Mouse (Mus musculus) embryonic facial prominence, embryonic 10.5 days (tissue): ENCODE results near the gene 4931422A03Rik. TPM values are rescaled to one million over a fixed set of nuclear protein-coding genes. Genes with fewer than 3 reads are reported as not detected.
A peak's percentile ranks its signal among the peaks of the same experiment; 100 is the strongest.
"Not testable (repeated sequence)": the region's sequence is repeated elsewhere in the genome, so short reads cannot be mapped to it uniquely, and the experiment has no call there.

Experiments used
- DNase-seq: peaks from one replicate; pipeline ENCODE4 v3.0.0-alpha.2; 2017; ENCODE audit warnings: low spot score
- H3K27ac ChIP-seq: fragments of 300-500 bp; sonication (generic); replicated peaks from 2 replicates; pipeline ENCODE4 v1.5.1; 2016; ENCODE audit warnings: mild to moderate bottlenecking
- H3K27me3 ChIP-seq: fragments of 300-500 bp; sonication (generic); replicated peaks from 2 replicates; pipeline ENCODE4 v1.6.1; 2016; ENCODE audit warnings: low read depth, mild to moderate bottlenecking; ENCODE audit not compliant: poor library complexity, severe bottlenecking
- H3K36me3 ChIP-seq: fragments of 300-500 bp; sonication (generic); replicated peaks from 2 replicates; pipeline ENCODE4 v1.6.1; 2016; ENCODE audit warnings: mild to moderate bottlenecking, moderate library complexity
- H3K4me1 ChIP-seq: fragments of 300-500 bp; sonication (generic); 2 replicates; pipeline ENCODE4 v1.6.1; 2016
- H3K4me3 ChIP-seq: fragments of 300-500 bp; sonication (generic); 2 replicates; pipeline ENCODE4 v1.5.1; 2016; ENCODE audit warnings: mild to moderate bottlenecking, moderate library complexity
- H3K9me3 ChIP-seq: fragments of 300-500 bp; sonication (generic); 2 replicates; pipeline ENCODE4 v1.6.1; 2016; ENCODE audit warnings: mild to moderate bottlenecking
- WGBS: fragments of 180-500 bp; shearing (Covaris S2); methylation state at CpG from one replicate; pipeline ENCODE4 v1.1.7; 2016; 5-methylcytosine and 5-hydroxymethylcytosine counted together
- polyA plus RNA-seq: library from polyadenylated mRNA; unstranded; fragments of >200 nt; fragmentation: Nextera tagmentation; extraction: Ambion mirVana; gene quantifications from 2 replicates; pipeline ENCODE4 v1.2.1, GENCODE M21; 2016

4931422A03Rik gene
- polyA plus RNA-seq, 1 experiment from 2014 or later: 1.6 TPM

- Histone ChIP-seq H3K36me3 (no peaks in the 10 kb centered on the region), H3K27me3 (peaks cover 7% of the 10 kb centered on the region), H3K27ac (no peak overlapping the region), H3K4me1 (0 out of 2 replicates have a peak, but pooled peaks cover under 1% of the 10 kb centered on the region), H3K9me3 (no peaks in the 10 kb centered on the region), H3K4me3 (no peak overlapping the region)
- WGBS: 81% methylated on average over 7 of the region's 7 CpGs
- DNase-seq: no peak
Observed at GRCm38 (mm10) chr2:104007793-104008519, 20.2 kb downstream of the 4931422A03Rik start.

GRCm38 (mm10) chr2:104002711-104003413 lies 25.3 kb downstream of the 4931422A03Rik start:
- no peaks in the 10 kb centered on the region for H3K9me3 ChIP-seq
- DNase-seq: peak; percentile 55
- 0 out of 2 replicates have a peak, but pooled peaks cover 5% of the 10 kb centered on the region for H3K4me1 ChIP-seq
- no peak overlapping the region for H3K27ac ChIP-seq
- H3K27me3 ChIP-seq: peaks cover 11% of the 10 kb centered on the region
- WGBS: 33% methylated on average over 16 of the region's 16 CpGs
- no peak overlapping the region for H3K4me3 ChIP-seq
- no peaks in the 10 kb centered on the region for H3K36me3 ChIP-seq

- no peaks in the 10 kb centered on the region for H3K36me3 ChIP-seq
- DNase-seq: no peak
- no peak overlapping the region for H3K4me3 ChIP-seq
- H3K9me3 ChIP-seq: no peaks in the 10 kb centered on the region
- H3K27ac ChIP-seq: no peak overlapping the region
- peaks cover 11% of the 10 kb centered on the region for H3K27me3 ChIP-seq
- 80% methylated on average over 4 of the region's 4 CpGs for WGBS
- H3K4me1 ChIP-seq: 0 out of 2 replicates have a peak, but pooled peaks cover 5% of the 10 kb centered on the region
Observed at GRCm38 (mm10) chr2:104001861-104002260, 26.3 kb downstream of the 4931422A03Rik start.

GRCm38 (mm10) chr2:104001076-104001475 lies 27.1 kb downstream of the 4931422A03Rik start:
- H3K27ac ChIP-seq: no peak overlapping the region
- H3K4me1 ChIP-seq: 0 out of 2 replicates have a peak, but pooled peaks cover 5% of the 10 kb centered on the region
- no peaks in the 10 kb centered on the region for H3K36me3 ChIP-seq
- H3K4me3 ChIP-seq: no peak overlapping the region
- WGBS: 25% methylated on average over 2 of the region's 2 CpGs
- H3K27me3 ChIP-seq: peaks cover 11% of the 10 kb centered on the region
- no peaks in the 10 kb centered on the region for H3K9me3 ChIP-seq
- no peak for DNase-seq

GRCm38 (mm10) chr2:103992618-103993332 lies 35.4 kb downstream of the 4931422A03Rik start:
- Histone ChIP-seq H3K4me1 (no peaks in the 10 kb centered on the region), H3K4me3 (no peak overlapping the region), H3K27ac (no peak overlapping the region), H3K9me3 (no peaks in the 10 kb centered on the region), H3K36me3 (no peaks in the 10 kb centered on the region), H3K27me3 (peaks cover 15% of the 10 kb centered on the region)
- DNase-seq: no peak
- WGBS: 26% methylated on average over 17 of the region's 17 CpGs

GRCm38 (mm10) chr2:103992162-103992561 lies 36.0 kb downstream of the 4931422A03Rik start:
- no peaks in the 10 kb centered on the region for H3K4me1 ChIP-seq
- DNase-seq: no peak
- H3K27me3 ChIP-seq: peaks cover 15% of the 10 kb centered on the region
- no peak overlapping the region for H3K4me3 ChIP-seq
- H3K9me3 ChIP-seq: no peaks in the 10 kb centered on the region
- WGBS: 70% methylated on average over 9 of the region's 9 CpGs
- H3K36me3 ChIP-seq: no peaks in the 10 kb centered on the region
- no peak overlapping the region for H3K27ac ChIP-seq

- Histone ChIP-seq H3K4me3 (no peak overlapping the region), H3K27ac (no peak overlapping the region), H3K27me3 (peaks cover 15% of the 10 kb centered on the region), H3K36me3 (no peaks in the 10 kb centered on the region), H3K4me1 (no peaks in the 10 kb centered on the region), H3K9me3 (no peaks in the 10 kb centered on the region)
- no peak for DNase-seq
Observed at GRCm38 (mm10) chr2:103991303-103991702, 36.9 kb downstream of the 4931422A03Rik start.

- H3K27ac ChIP-seq: no peak overlapping the region
- WGBS: 87% methylated on average over 6 of the region's 6 CpGs
- no peaks in the 10 kb centered on the region for H3K9me3 ChIP-seq
- no peaks in the 10 kb centered on the region for H3K36me3 ChIP-seq
- DNase-seq: no peak
- peaks cover 15% of the 10 kb centered on the region for H3K27me3 ChIP-seq
- no peaks in the 10 kb centered on the region for H3K4me1 ChIP-seq
- no peak overlapping the region for H3K4me3 ChIP-seq
Observed at GRCm38 (mm10) chr2:103989724-103990123, 38.4 kb downstream of the 4931422A03Rik start.

GRCm38 (mm10) chr2:103987595-103987994 lies 40.6 kb downstream of the 4931422A03Rik start:
- H3K4me1 ChIP-seq, H3K36me3 ChIP-seq, H3K27ac ChIP-seq, H3K9me3 ChIP-seq, DNase-seq, H3K4me3 ChIP-seq: not testable (repeated sequence)
- 75% methylated on average over 8 of the region's 8 CpGs for WGBS
- peaks cover 15% of the 10 kb centered on the region for H3K27me3 ChIP-seq

- H3K36me3 ChIP-seq: no peaks in the 10 kb centered on the region
- DNase-seq: no peak
- H3K27me3 ChIP-seq: peaks cover 18% of the 10 kb centered on the region; the same call in 1 of the 2 replicates
- H3K27ac ChIP-seq: no peak overlapping the region
- no peaks in the 10 kb centered on the region for H3K9me3 ChIP-seq
- WGBS: 88% methylated on average over 10 of the region's 10 CpGs
- H3K4me3 ChIP-seq: no peak overlapping the region
- 0 out of 2 replicates have a peak, but pooled peaks cover 2% of the 10 kb centered on the region for H3K4me1 ChIP-seq
Observed at GRCm38 (mm10) chr2:103983146-103983545, 45.0 kb downstream of the 4931422A03Rik start.

- Histone ChIP-seq H3K27ac (no peak overlapping the region), H3K36me3 (no peaks in the 10 kb centered on the region), H3K9me3 (no peaks in the 10 kb centered on the region), H3K4me1 (0 out of 2 replicates have a peak, but pooled peaks cover 2% of the 10 kb centered on the region), H3K4me3 (no peak overlapping the region), H3K27me3 (peaks cover 18% of the 10 kb centered on the region; the same call in 1 of the 2 replicates)
- DNase-seq: peak; percentile 81
- 9% methylated on average over 5 of the region's 5 CpGs for WGBS
Observed at GRCm38 (mm10) chr2:103982250-103982649, 45.9 kb downstream of the 4931422A03Rik start.

- H3K27ac ChIP-seq: no peak overlapping the region
- H3K4me1 ChIP-seq: 0 out of 2 replicates have a peak, but pooled peaks cover 2% of the 10 kb centered on the region
- H3K9me3 ChIP-seq: no peaks in the 10 kb centered on the region
- peaks cover 39% of the 10 kb centered on the region for H3K27me3 ChIP-seq
- no peak overlapping the region for H3K4me3 ChIP-seq
- no peak for DNase-seq
- WGBS: 61% methylated on average over 9 of the region's 9 CpGs
- no peaks in the 10 kb centered on the region for H3K36me3 ChIP-seq
Observed at GRCm38 (mm10) chr2:103977716-103978115, 50.4 kb downstream of the 4931422A03Rik start.
